Mouse (Mus musculus) lung, postnatal 0 days (tissue): ENCODE measurements at regions not wholly inside any gene's neighbourhood (a gene's known extent, or its start where the extent isn't known, plus 50 kb on each side); places are given as distances from the start of the nearest gene placed in this dataset.

ENCODE experiments used
- CTCF ChIP-seq: IDR thresholded peaks from 2 replicates; pipeline ENCODE4 v1.5.1; 2016; ENCODE audit warnings: antibody characterized with exemption, mild to moderate bottlenecking
- EP300 ChIP-seq: IDR thresholded peaks from 2 replicates; pipeline ENCODE4 v1.6.1; 2016; ENCODE audit warnings: antibody characterized with exemption, mild to moderate bottlenecking, control low read depth

DNA sequence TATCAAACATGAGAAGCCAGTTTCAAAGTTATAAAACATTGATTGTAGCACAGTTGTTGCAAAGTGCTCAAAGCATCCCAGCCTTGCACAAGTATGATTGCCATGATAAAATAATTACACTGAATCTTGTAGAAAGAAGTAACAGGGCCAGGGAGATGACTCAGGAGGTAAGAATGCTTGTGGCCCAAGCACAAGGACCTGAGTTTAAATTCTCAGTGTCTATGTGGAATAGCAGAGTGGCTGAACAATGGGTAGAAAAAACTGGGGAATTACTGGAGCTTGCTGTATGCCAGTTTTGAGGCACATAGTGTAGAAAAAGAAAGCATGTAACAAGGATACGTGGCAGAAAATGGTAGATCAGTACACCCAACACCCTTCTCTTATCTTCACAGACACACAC, 332.7 kb downstream of the Kcnj2 start:
- TF ChIP-seq CTCF (no peak), EP300 (no peak)
